Mouse (Mus musculus) ZHBTc4 (cell line): Measurements from ENCODE around the gene Ms4a6b.
"Not testable (repeated sequence)": the region's sequence is repeated elsewhere in the genome, so short reads cannot be mapped to it uniquely, and the experiment has no call there.

Experiments used
- DNase-seq: peaks from one replicate; pipeline ENCODE4 v3.0.0-alpha.2; 2011; ENCODE audit warnings: low read depth, low spot score

Gene Ms4a6b

DNA sequence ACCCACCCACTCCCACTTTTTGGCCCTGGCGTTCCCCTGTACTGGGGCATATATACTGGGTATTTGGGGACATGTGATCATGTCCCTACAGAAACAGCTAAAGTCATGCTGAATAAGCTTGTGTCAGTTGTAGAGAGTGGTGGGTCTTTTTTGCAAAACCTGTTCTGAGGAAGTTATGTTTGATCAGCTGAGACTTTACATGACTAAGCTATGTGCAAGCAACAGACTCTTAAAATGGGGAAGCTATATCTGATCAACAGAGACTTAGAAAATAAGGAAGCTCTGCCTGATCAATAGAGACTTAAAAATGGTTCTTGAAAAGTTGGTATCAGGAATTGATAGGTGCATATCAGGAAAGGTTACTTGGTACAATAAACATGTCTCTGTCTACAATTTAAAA lies 17.1 kb downstream of the Ms4a6b start:
- DNase-seq = no peak

DNA sequence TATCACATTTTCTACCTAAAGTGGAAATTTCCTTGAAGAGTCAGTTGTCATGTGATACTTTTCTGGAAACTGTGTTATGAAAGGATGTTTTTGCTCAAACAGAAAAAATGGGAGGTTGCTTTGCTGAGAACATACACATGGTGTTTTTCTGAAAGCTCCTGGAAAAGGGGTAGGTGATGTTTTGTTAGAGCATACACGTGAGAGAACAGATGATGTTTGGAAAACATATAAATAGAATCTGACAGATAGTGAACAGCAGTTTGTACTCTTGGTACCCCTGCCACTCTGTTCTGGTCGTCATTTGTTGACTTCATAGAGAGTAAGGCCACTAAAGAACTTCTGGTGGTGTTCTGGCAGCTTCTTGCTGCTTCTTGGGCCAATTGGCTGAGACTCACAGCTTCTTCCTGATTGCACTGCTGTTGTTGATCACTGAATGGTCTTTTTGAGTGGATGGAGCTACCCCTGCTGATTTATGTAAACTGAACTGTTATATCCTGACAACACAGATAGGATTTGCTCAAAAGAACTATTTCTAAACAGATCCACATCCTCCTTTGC lies 17.7 kb downstream of the Ms4a6b start:
- no peak for DNase-seq

DNA sequence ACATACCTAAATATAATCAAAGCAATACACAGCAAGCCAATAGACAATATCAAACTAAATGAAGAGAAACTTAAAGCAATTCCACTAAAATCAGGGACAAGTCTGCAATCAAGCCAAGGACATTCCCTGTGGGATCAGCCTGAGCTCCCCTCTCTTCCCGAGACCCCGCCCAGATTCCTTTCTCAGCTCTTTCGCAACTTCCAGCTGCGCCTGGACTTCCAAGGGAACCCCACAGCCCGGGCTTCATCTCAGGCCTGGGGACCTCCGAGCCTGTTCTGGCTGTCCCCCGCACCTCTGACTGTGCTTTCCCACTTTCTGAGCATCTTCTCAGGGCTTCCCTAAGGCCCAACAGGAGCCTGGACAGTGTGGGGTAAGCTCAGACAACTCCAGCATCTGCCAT lies 20.3 kb downstream of the Ms4a6b start, which contains the start of gene Ms4a4d:
Gene Ms4a4d (plus strand): TSS at position 209 of the 400 bp plus-strand sequence.
- peak; percentile 56 for DNase-seq

DNA sequence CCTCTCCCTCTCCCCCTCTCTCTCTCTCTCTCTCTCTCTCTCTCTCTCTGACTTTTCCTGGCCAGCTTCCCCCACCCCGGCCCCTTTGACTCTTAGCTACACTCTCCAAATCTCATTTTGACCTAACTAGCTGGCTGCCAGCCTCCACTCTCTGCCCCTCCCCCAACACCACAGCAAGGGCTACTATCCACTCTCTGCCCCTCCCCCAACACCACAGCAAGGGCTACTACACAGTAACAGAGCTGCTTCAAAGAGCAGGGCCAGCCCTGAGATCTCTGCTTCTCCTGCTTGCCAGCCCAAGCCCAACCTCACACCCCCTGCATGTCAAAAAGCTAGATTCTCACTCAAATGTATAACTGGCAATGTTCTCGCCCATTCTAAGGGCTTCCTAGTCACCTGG lies 21.0 kb downstream of the Ms4a6b start:
- DNase-seq = peak; percentile 53

DNA sequence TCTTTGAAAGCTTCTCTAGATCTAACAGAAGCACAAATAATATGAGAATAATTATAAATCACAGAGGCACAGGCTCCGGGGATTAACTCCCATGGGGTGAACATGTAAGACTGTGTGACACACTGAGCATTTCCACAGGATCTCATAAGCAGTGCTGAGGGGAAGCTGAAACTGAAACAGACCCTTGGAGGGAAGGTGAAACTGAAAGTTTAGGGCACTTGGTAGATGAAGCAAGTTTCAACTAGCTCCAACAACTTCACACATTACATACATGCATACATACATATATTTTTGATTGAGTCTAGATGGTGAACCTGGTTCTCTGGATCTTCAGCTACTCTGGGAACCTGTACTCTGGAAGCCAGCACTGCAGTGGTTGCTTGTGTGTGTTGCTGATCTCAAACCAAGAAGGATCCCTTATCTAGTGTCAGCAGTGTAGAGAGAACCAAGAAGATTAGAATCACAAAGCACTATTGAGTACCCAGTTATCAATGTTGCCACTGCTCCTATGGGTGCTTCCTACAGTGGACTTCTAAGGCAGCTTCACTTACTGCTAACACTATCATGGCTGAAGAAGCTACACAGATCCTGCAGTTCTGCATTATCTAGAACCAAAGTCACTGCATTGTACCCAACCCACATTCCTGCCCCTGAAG lies 24.0 kb downstream of the Ms4a6b start:
- not testable (repeated sequence) for DNase-seq

DNA sequence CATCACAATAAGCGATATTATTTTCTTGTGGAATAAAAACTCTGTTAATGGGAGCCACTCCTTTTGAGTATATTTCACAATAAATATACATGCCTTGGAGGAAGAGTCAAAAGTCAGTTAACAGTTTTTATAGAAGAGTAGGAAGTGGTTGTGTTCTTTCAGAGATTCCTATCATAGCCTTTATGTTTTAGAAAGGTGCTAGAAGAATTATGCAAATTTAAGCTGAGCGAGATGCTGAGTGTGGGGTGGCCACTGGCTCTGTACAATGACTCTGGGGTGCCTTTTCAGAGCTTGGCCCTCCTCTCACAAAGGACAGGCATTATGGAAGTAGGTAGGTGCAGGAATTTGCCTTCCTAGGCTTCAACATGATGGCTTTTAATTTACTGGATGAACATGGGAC lies 28.1 kb downstream of the Ms4a6b start:
- not testable (repeated sequence) for DNase-seq

DNA sequence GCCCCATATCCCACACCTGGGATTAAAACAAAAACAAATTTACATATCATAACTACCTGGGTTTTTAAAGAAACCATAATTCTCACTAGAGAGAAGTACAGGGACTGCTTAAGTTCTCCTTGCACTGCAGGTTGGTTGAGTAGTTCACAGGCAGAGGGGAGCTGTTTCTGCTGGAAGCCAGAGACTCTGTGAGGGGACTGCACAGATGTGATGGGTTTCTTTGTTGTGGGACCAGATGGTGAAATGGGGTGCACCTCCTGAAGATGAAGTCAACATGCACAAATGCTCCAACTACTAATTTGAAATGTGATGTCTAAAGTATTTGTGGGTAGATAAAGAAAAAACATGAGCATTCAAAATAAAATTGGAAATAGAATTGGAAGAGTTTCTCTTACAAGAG lies 31.6 kb downstream of the Ms4a6b start:
- no peak for DNase-seq

DNA sequence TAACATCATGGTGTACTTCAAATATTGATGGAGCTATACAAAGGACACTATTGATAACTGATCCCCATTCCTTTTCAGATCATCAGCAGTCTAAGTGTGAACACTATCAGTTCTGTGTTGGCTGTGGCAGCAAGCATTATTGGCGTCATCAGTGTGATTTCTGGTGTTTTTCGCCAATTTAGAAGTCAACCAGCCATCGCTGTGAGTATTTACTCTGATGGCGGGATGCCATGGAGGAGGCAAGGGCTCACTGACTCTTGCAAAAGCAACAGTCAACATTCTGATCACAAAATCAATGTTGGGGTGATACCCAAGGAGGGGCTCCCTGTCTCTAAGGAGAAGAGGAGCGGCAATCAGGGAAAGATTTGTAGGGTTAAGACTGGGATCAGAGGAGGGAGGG lies 38.4 kb downstream of the Ms4a6b start:
- DNase-seq = no peak

DNA sequence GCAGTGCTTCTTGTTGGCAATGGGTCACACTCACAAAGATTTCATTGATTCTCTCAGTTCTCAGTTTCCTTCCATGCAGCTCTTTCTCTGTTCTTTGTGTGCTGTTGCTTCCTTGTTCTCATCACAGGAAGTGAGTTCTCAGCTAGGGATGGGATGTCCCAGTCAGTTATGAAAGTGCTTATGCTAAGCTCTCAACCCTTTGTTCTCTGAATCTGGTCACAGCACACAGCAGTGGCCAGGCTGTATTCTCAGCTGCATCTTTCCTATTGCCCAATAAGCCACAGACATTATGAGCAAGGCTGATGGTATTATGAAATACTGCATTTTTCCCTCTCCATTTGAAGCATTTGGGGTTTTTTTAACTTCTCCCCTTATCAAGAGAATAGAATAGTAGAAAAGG lies 43.2 kb downstream of the Ms4a6b start:
- not testable (repeated sequence) for DNase-seq

DNA sequence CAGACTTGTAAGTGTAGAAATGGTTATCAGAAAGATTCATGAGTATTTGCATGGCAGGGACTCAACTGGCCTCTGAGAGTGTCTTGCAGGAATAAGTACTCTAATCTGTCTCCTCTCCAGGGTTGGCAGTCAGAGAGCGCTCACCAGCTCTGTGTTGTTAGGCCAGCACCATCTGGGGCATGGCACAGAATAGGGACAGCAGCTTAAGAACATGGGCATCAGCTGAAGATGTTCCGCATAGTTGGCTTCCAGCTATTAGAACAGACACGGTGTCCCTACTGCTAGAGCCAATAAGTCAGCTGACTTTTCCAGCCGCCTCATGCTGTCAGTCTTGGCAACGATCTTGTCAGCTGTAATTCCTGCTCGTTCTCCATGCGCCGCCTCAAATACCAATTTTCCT lies 58.7 kb downstream of the Ms4a6b start:
- no peak for DNase-seq
